Mouse (Mus musculus): ENCODE data around the gene Tmco5.

DNA sequence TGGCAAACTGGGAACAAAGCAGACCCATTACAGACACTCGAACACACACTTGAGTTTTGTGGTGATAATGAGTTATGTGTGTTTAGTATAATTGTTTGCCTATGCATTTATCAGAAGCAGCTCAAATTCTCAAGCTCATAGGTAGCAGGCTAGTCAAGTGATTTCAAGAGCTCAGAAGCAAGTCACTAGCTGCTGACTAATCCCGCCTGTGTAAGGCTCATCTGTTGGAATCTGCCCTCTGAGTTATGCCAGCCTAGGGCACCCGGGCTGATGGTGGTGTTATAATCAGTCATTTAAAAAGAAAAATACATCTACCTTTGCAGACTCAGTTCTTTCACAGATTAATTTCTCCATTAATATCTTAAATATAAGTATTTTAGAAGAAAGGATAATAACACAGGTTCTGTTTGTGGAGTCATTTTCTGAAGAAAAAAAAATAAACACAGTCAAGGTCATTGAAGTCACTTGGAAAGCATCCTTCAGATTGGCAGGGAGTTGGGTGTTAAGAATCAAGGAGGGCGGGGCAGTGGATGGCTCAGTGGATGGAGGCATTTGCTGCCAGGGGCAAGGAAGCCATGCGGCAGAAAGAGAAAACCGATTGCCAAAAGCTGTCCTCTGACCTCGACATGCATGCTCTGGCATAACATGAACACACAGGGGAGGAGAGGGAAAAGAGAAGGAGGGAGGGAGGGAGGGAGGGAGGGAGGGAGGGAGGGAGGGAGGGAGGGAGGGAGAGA lies 34.0 kb downstream of the Tmco5 start:
- TF ChIP-seq POLR2A (IDR thresholded peaks at IDR 0.05; ENCODE audit: borderline replicate concordance, extremely low read depth, low read depth, low read length) (no peak), CTCF (IDR thresholded peaks at IDR 0.05; ENCODE audit: insufficient read depth, low read length) (no peak)

Data from lung, adult 2 months (tissue).